Comparison of ENCODE assay signal across 14 mouse cellular contexts in the genomic region with DNA sequence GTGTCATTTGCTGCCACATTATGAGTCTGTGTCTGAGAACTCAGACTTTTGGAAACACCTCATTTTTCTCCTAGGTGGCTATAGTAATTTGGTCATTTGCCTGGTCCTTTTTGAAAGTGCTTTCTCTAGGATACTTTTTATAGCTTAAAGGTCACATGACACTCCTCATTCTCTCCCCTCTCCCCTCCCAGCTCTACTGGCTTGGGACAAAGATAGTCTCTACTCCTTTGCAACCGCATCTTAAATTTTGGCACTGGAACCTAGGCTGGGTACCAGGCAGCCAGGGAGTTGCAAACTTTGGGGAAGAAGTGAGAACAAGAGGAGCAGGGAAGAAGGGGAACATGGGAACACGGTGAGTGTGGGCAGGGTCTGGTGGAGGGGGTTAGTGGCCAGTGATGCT. TPM values are rescaled to one million over a fixed set of nuclear protein-coding genes. Genes with fewer than 3 reads are reported as not detected.
A peak's percentile ranks its signal among the peaks of the same experiment; 100 is the strongest.
DNase-seq lines count a peak whose midpoint lies in the region; ATAC-seq and TF ChIP-seq lines count a peak whose summit lies in the region.
"Had no signal": no experiment of that assay in that cellular context is flagged by ENCODE, and none has a peak within 500 bp of the region (broad histone marks: within the 10 kb centered on the region; RNA-seq: fewer than 3 reads in every experiment).

No protein-coding gene starts in this region.

- no peak for TF ChIP-seq POLR2A in spleen, adult 2 months (IDR thresholded peaks at IDR 0.05; ENCODE audit: low read depth, low read length)

- H3K36me3 ChIP-seq in kidney, embryonic 16.5 days (ENCODE audit: insufficient read depth, low read length) = 0 out of 2 replicates have a peak, but pooled peaks cover 4% of the 10 kb centered on the region
- H3K36me3 ChIP-seq in spleen, adult 2 months (ENCODE audit: control insufficient read depth, insufficient read depth, low read length) = no peaks in the 10 kb centered on the region
- 0 out of 2 replicates have a peak, but pooled peaks cover 6% of the 10 kb centered on the region for H3K36me3 ChIP-seq in intestine, embryonic 14.5 days (ENCODE audit: control insufficient read depth, insufficient read depth, low read length)
- no peaks in the 10 kb centered on the region for H3K36me3 ChIP-seq in stomach, postnatal 0 days (ENCODE audit: control insufficient read depth, insufficient read depth, low read length)
- H3K36me3 ChIP-seq: embryonic facial prominence, embryonic 12.5 days; forebrain, embryonic 10.5 days had no signal

- H3K9ac ChIP-seq in kidney, embryonic 16.5 days (replicated peaks; ENCODE audit: low read length) = peak overlapping the region; percentile 18; the same call in 1 of the 2 replicates
- H3K9ac ChIP-seq in intestine, embryonic 14.5 days (ENCODE audit: low read length) = peak overlapping the region; percentile 74
- H3K9ac ChIP-seq in stomach, postnatal 0 days (ENCODE audit: low read length) = peak overlapping the region; percentile 27; the same call in 1 of the 2 replicates
- H3K9ac ChIP-seq: embryonic facial prominence, embryonic 12.5 days had no signal

- no peaks in the 10 kb centered on the region for H3K9me3 ChIP-seq in kidney, embryonic 16.5 days (ENCODE audit: low read length)
- H3K9me3 ChIP-seq in intestine, embryonic 14.5 days (ENCODE audit: control insufficient read depth, low read length) = no peaks in the 10 kb centered on the region
- H3K9me3 ChIP-seq in stomach, postnatal 0 days (ENCODE audit: control insufficient read depth, low read length) = no peaks in the 10 kb centered on the region
- H3K9me3 ChIP-seq: embryonic facial prominence, embryonic 12.5 days; forebrain, embryonic 10.5 days had no signal

- no peak for TF ChIP-seq EP300 in stomach, postnatal 0 days (optimal IDR thresholded peaks at IDR 0.05)

- H3K4me1 ChIP-seq in kidney, embryonic 16.5 days (ENCODE audit: insufficient read depth, low read length) = peaks cover 24% of the 10 kb centered on the region
- H3K4me1 ChIP-seq in spleen, adult 2 months (ENCODE audit: control insufficient read depth, insufficient read depth, insufficient read length) = no peaks in the 10 kb centered on the region
- H3K4me1 ChIP-seq in intestine, embryonic 14.5 days (replicated peaks; ENCODE audit: control insufficient read depth, insufficient read depth, low read length) = no peaks in the 10 kb centered on the region; the same call in 1 of the 2 replicates
- peaks cover 2% of the 10 kb centered on the region; the same call in 1 of the 2 replicates for H3K4me1 ChIP-seq in stomach, postnatal 0 days (replicated peaks; ENCODE audit: control insufficient read depth, insufficient read depth)

- DNase-seq in kidney, adult 9 months = no peak
- no peak for DNase-seq in spleen, adult 2 months (ENCODE audit: low read depth in 1 of 2, low spot score in 2 of 2)
- DNase-seq in spleen, adult 12 weeks (ENCODE audit: low spot score) = no peak
- DNase-seq in intestine, embryonic 14.5 days (ENCODE audit: low spot score) = peak; percentile 73
- DNase-seq in stomach, postnatal 0 days (ENCODE audit: low spot score) = no peak
- DNase-seq in adrenal gland, adult 8-10 months = no peak
- DNase-seq: cerebellum, adult 8-10 months; right cerebral cortex, postnatal 4 days; thymus, adult 2 months had no signal

- TF ChIP-seq CTCF in spleen, adult 2 months (IDR thresholded peaks at IDR 0.05; ENCODE audit: extremely low read depth, insufficient read depth, insufficient read length, insufficient replicate concordance) = no peak
- no peak for TF ChIP-seq CTCF in stomach, postnatal 0 days (IDR thresholded peaks at IDR 0.05; ENCODE audit: low read depth)

- WGBS in kidney, embryonic 16.5 days = 10% methylated on average over 2 of the region's 2 CpGs
- 5% methylated on average over 2 of the region's 2 CpGs for WGBS in spleen, adult 2 months
- 3% methylated on average over 2 of the region's 2 CpGs for WGBS in intestine, embryonic 14.5 days
- WGBS in stomach, postnatal 0 days = 0% methylated on average over 2 of the region's 2 CpGs

- peaks cover 8% of the 10 kb centered on the region; the same call in 1 of the 2 replicates for H3K27me3 ChIP-seq in kidney, embryonic 16.5 days (ENCODE audit: insufficient read depth, low read length)
- peaks cover 15% of the 10 kb centered on the region for H3K27me3 ChIP-seq in spleen, adult 2 months (ENCODE audit: control insufficient read depth, insufficient read depth, low read length)
- peaks cover 25% of the 10 kb centered on the region; the same call in 1 of the 2 replicates for H3K27me3 ChIP-seq in intestine, embryonic 14.5 days (replicated peaks; ENCODE audit: control insufficient read depth, insufficient read depth, low read length)
- H3K27me3 ChIP-seq in stomach, postnatal 0 days (ENCODE audit: control insufficient read depth, insufficient read depth, low read length) = 0 out of 2 replicates have a peak, but pooled peaks cover 4% of the 10 kb centered on the region

- no peak for ATAC-seq in kidney, embryonic 16.5 days (ENCODE audit: low FRiP score, low TSS enrichment)
- no peak for ATAC-seq in intestine, embryonic 14.5 days (replicated peaks; ENCODE audit: low FRiP score, low TSS enrichment, low read depth)
- ATAC-seq in stomach, postnatal 0 days (ENCODE audit: low FRiP score, low TSS enrichment) = no peak

- H3K4me3 ChIP-seq in kidney, embryonic 16.5 days (ENCODE audit: low read length) = peak overlapping the region; percentile 54
- H3K4me3 ChIP-seq in spleen, adult 2 months (ENCODE audit: extremely low read depth, insufficient read depth, insufficient read length) = no peak overlapping the region
- peak overlapping the region; percentile 37 for H3K4me3 ChIP-seq in intestine, embryonic 14.5 days (ENCODE audit: low read depth, low read length)
- peak overlapping the region; percentile 42 for H3K4me3 ChIP-seq in stomach, postnatal 0 days (ENCODE audit: low read depth, low read length)
- H3K4me3 ChIP-seq: embryonic facial prominence, embryonic 12.5 days; forebrain, embryonic 10.5 days; left cerebral cortex, adult 2 months had no signal

- peak overlapping the region; percentile 54 for H3K4me2 ChIP-seq in kidney, embryonic 16.5 days (replicated peaks; ENCODE audit: low read depth, low read length)
- peak overlapping the region; percentile 69 for H3K4me2 ChIP-seq in intestine, embryonic 14.5 days (ENCODE audit: low read length)
- H3K4me2 ChIP-seq in stomach, postnatal 0 days (replicated peaks; ENCODE audit: low read depth) = peak overlapping the region; percentile 49
- H3K4me2 ChIP-seq: embryonic facial prominence, embryonic 12.5 days had no signal

- peak overlapping the region; percentile 93 for H3K27ac ChIP-seq in kidney, embryonic 16.5 days (ENCODE audit: low read length)
- H3K27ac ChIP-seq in spleen, adult 2 months (ENCODE audit: insufficient read depth, low read length) = 0 out of 2 replicates have a peak overlapping the region, but pooled peaks have one; percentile 13
- H3K27ac ChIP-seq in intestine, embryonic 14.5 days (ENCODE audit: low read depth) = peak overlapping the region; percentile 90
- H3K27ac ChIP-seq in stomach, postnatal 0 days (replicated peaks) = peak overlapping the region; percentile 86
- H3K27ac ChIP-seq: embryonic facial prominence, embryonic 12.5 days; forebrain, embryonic 10.5 days; left cerebral cortex, adult 2 months had no signal

RNA-seq across cellular contexts. Expression of a gene that starts 5.2 kb away (rescaled TPM):
- polyA plus RNA-seq in kidney, embryonic 16.5 days (2015; fragmentation: Nextera tagmentation; extraction: Ambion mirVana) = 357 and 367 TPM in 2 replicates
- 95.4 and 113 TPM in 2 replicates for polyA plus RNA-seq in spleen, adult 2 months (2012; rRNA removed)
- polyA plus RNA-seq in intestine, embryonic 14.5 days (2014; fragmentation: Nextera tagmentation; extraction: Ambion mirVana) = 257 and 320 TPM in 2 replicates
- polyA plus RNA-seq in stomach, postnatal 0 days (2015; fragmentation: Nextera tagmentation; extraction: Ambion mirVana) = 95.3 and 95.5 TPM in 2 replicates
- 10 to 100 TPM; 14.8 to 29.7 (median 18.0) TPM for total RNA-seq in adrenal gland, adult 8-10 months (2022)
- total RNA-seq: gastrocnemius, adult 18-20 months; left cerebral cortex, adult 2 months had no signal
- polyA plus RNA-seq: forebrain, embryonic 10.5 days had no signal

Comparison
In these comparisons a context has a peak if more than half of its experiments do, and no peak if none do; other contexts are left out.
1. H3K27ac ChIP-seq: peak in every context shown above with its lines; median percentile 93 in kidney, embryonic 16.5 days; 90 in intestine, embryonic 14.5 days; 86 in stomach, postnatal 0 days; 13 in spleen, adult 2 months.
2. H3K9ac ChIP-seq: peak in every context shown above with its lines; median percentile 74 in intestine, embryonic 14.5 days; 27 in stomach, postnatal 0 days; 18 in kidney, embryonic 16.5 days.